Mouse (Mus musculus): Measurements from ENCODE around the gene Sh3bgrl2.

DNA sequence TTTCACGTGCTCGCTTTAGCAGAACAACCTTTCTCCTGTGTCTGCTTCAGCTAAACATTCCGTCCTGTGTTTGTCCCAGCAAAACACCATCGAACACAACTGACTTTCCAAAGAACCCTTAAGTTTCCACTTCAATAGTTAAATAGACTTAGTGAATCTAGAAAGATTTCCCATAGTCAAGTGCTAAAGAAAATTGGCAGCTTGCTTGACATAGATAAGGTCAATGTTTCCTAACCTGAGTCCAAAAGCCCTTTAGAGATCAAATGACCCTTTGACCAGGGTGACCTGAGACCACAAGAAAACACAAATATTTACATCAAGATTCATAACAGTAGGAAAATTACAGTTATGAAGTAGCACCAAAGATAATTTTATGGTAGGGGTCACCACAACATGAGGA is 11.2 kb upstream of the Sh3bgrl2 start:
- TF ChIP-seq ZC3H11A (IDR thresholded peaks at IDR 0.05; ENCODE audit: borderline replicate concordance, low read depth, low read length): no peak
- TF ChIP-seq MAFK (IDR thresholded peaks at IDR 0.05; ENCODE audit: insufficient read depth, low read depth, low read length): no peak
- TF ChIP-seq ZNF384 (IDR thresholded peaks at IDR 0.05; ENCODE audit: low read depth, low read length): no peak
- TF ChIP-seq HCFC1 (IDR thresholded peaks at IDR 0.05; ENCODE audit: borderline replicate concordance, insufficient read depth, low read length): no peak
- no peak for TF ChIP-seq CHD2 (IDR thresholded peaks at IDR 0.05; ENCODE audit: low read depth, low read length)
